In genomic region chrX:167229206-167229605, GRCm38 (mm10) we compare ENCODE assay signal across 8 mouse cellular contexts. TPM values are rescaled to one million over a fixed set of nuclear protein-coding genes. Genes with fewer than 3 reads are reported as not detected.
DNase-seq lines count a peak whose midpoint lies in the region; ATAC-seq and TF ChIP-seq lines count a peak whose summit lies in the region.

No protein-coding gene starts in this region.

- 40% methylated on average over 6 of the region's 6 CpGs for WGBS in kidney, embryonic 14.5 days
- WGBS in lung, embryonic 14.5 days = 37% methylated on average over 6 of the region's 6 CpGs

- no peak; the same call in 1 of the 2 replicates for TF ChIP-seq CTCF in bone marrow macrophage, adult 2 months (IDR thresholded peaks at IDR 0.05; ENCODE audit: low read depth, low read length)
- peak; percentile 51 for TF ChIP-seq CTCF in lung, embryonic 14.5 days (IDR thresholded peaks at IDR 0.05; ENCODE audit: low read depth)

- no peak overlapping the region for H3K4me3 ChIP-seq in kidney, embryonic 14.5 days (ENCODE audit: low read length)
- no peak overlapping the region for H3K4me3 ChIP-seq in bone marrow macrophage, adult 2 months (ENCODE audit: insufficient read depth, low read length)
- H3K4me3 ChIP-seq in lung, embryonic 14.5 days (ENCODE audit: low read depth, low read length) = no peak overlapping the region

- TF ChIP-seq POLR2A in bone marrow macrophage, adult 2 months (IDR thresholded peaks at IDR 0.05; ENCODE audit: borderline replicate concordance, low read depth, low read length) = no peak

- no peak for ATAC-seq in kidney, embryonic 14.5 days (ENCODE audit: low FRiP score, low TSS enrichment)
- ATAC-seq in lung, embryonic 14.5 days (ENCODE audit: insufficient read depth) = no peak

- peak; percentile 22 for DNase-seq in kidney, adult 11 months
- DNase-seq in CD8-positive naive resting alpha-beta T cell, adult 2 months (ENCODE audit: low read depth in 2 of 2, low spot score in 2 of 2) = peak; percentile 64 to 78
- peak; percentile 42 for DNase-seq in gastrocnemius, postnatal 25 days
- DNase-seq in lung, embryonic 14.5 days = peak; percentile 65
- DNase-seq in spleen, postnatal 4 days (ENCODE audit: low spot score in 2 of 2) = peak; percentile 74 to 90
- no peak for DNase-seq in c-Kit-positive CD71-positive TER-119-positive erythroid progenitor cells, embryonic 14.5 days (ENCODE audit: low spot score)

- no peak overlapping the region for H3K27ac ChIP-seq in kidney, embryonic 14.5 days (ENCODE audit: low read depth, low read length)
- peak overlapping the region; percentile 87 for H3K27ac ChIP-seq in bone marrow macrophage, adult 2 months (ENCODE audit: insufficient read depth, low read depth, low read length)
- H3K27ac ChIP-seq in lung, embryonic 14.5 days (ENCODE audit: low read depth) = no peak overlapping the region

- no peak overlapping the region for H3K9ac ChIP-seq in kidney, embryonic 14.5 days (ENCODE audit: low read depth, low read length)
- no peak overlapping the region for H3K9ac ChIP-seq in lung, embryonic 14.5 days

- H3K36me3 ChIP-seq in kidney, embryonic 14.5 days (ENCODE audit: control insufficient read depth, insufficient read depth, low read length) = no peaks in the 10 kb centered on the region
- H3K36me3 ChIP-seq in lung, embryonic 14.5 days (ENCODE audit: insufficient read depth) = no peaks in the 10 kb centered on the region

- no peaks in the 10 kb centered on the region for H3K4me1 ChIP-seq in kidney, embryonic 14.5 days (ENCODE audit: control insufficient read depth, insufficient read depth, low read length)
- H3K4me1 ChIP-seq in bone marrow macrophage, adult 2 months (ENCODE audit: control insufficient read depth, insufficient read depth, low read length) = peaks cover 47% of the 10 kb centered on the region
- no peaks in the 10 kb centered on the region for H3K4me1 ChIP-seq in lung, embryonic 14.5 days (ENCODE audit: insufficient read depth)

- H3K9me3 ChIP-seq in kidney, embryonic 14.5 days (ENCODE audit: control insufficient read depth, low read length) = no peaks in the 10 kb centered on the region
- no peaks in the 10 kb centered on the region for H3K9me3 ChIP-seq in lung, embryonic 14.5 days (ENCODE audit: low read depth, low read length)

- H3K4me2 ChIP-seq in kidney, embryonic 14.5 days (replicated peaks; ENCODE audit: low read depth, low read length) = no peak overlapping the region
- no peak overlapping the region for H3K4me2 ChIP-seq in lung, embryonic 14.5 days

- no peaks in the 10 kb centered on the region for H3K27me3 ChIP-seq in kidney, embryonic 14.5 days (ENCODE audit: control insufficient read depth, insufficient read depth, low read length)
- no peaks in the 10 kb centered on the region for H3K27me3 ChIP-seq in lung, embryonic 14.5 days (ENCODE audit: insufficient read depth, low read length)

RNA-seq across cellular contexts. Expression of gene Tmsb4x, which starts 20.1 kb away (rescaled TPM):
- 2,072 and 3,120 TPM in 2 replicates for polyA plus RNA-seq in kidney, embryonic 14.5 days (2014; fragmentation: Nextera tagmentation; extraction: Ambion mirVana)
- polyA plus RNA-seq in bone marrow macrophage, adult 2 months (2012; ENCODE audit: insufficient read depth, insufficient read length, missing spikeins) = 12,467 and 14,564 TPM in 2 replicates
- total RNA-seq in gastrocnemius, postnatal 25 days (2021) = 100 to 1,000 TPM; 179 to 280 TPM
- 3,079 and 3,531 TPM in 2 replicates for polyA plus RNA-seq in lung, embryonic 14.5 days (2014; fragmentation: Nextera tagmentation; extraction: Ambion mirVana)

RNA-seq across cellular contexts. Expression of gene Tlr8, which starts 34.9 kb away (rescaled TPM):
- polyA plus RNA-seq in kidney, embryonic 14.5 days (2014; fragmentation: Nextera tagmentation; extraction: Ambion mirVana) = 0.10 and 0.12 TPM in 2 replicates
- polyA plus RNA-seq in bone marrow macrophage, adult 2 months (2012; ENCODE audit: insufficient read depth, insufficient read length, missing spikeins) = 156 and 229 TPM in 2 replicates
- total RNA-seq in gastrocnemius, postnatal 25 days (2021) = under 1 TPM; 0.23 to 0.46 TPM
- polyA plus RNA-seq in lung, embryonic 14.5 days (2014; fragmentation: Nextera tagmentation; extraction: Ambion mirVana) = 0.42 and 0.84 TPM in 2 replicates

Comparison
In these comparisons a context has a peak if more than half of its experiments do, and no peak if none do; other contexts are left out.
1. RNA of gene Tlr8, which starts 34.9 kb away (polyA plus RNA-seq): 156 to 229 TPM in bone marrow macrophage, adult 2 months; 0.42 to 0.84 TPM in lung, embryonic 14.5 days and 0.10 to 0.12 TPM in kidney, embryonic 14.5 days; every median in the first group is over 10 times any median in the second.